Mouse (Mus musculus) layer of hippocampus, postnatal 25 days (tissue): Measurements from ENCODE around the gene Scn8a. TPM values are rescaled to one million over a fixed set of nuclear protein-coding genes. Genes with fewer than 3 reads are reported as not detected.
"Not testable (repeated sequence)": the region's sequence is repeated elsewhere in the genome, so short reads cannot be mapped to it uniquely, and the experiment has no call there.

Experiments used
- DNase-seq, 2 experiments: peaks; one replicate each; pipeline ENCODE4 v3.0.0; 2022; ENCODE audit warnings: mixed read lengths in 2 of 2, low spot score in 1 of 2; ENCODE audit errors: extremely low spot score in 1 of 2
- total RNA-seq, 2 experiments: library from RNA; stranded (reverse); gene quantifications; 2 replicates each; pipeline ENCODE4 v1.2.3; 2021

Gene Scn8a
- total RNA-seq, result 100 to 1,000 TPM; 202 to 260 TPM

DNA sequence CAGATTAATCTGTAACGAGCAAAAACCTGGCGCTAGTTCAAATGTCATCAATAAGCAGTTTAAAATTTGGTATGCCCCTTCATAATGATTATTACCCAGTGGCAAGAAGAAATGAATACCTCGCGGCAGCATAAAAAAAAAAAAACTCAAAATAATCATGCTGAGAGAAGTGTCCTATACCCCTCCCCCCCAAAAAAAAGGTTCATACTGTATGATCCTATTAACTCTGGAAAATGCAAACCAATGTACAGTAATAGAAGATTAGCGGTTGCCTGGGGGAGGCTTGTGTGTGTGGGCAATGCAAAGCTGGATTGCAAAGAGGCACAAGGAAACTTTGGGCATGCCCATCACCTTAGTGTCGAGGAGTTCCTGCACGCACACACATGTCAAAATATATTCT is at the start of gene Scn8a:
TSS of gene Scn8a (plus strand) at position 301 of the 400 bp plus-strand sequence.
- DNase-seq, result no peak

DNA sequence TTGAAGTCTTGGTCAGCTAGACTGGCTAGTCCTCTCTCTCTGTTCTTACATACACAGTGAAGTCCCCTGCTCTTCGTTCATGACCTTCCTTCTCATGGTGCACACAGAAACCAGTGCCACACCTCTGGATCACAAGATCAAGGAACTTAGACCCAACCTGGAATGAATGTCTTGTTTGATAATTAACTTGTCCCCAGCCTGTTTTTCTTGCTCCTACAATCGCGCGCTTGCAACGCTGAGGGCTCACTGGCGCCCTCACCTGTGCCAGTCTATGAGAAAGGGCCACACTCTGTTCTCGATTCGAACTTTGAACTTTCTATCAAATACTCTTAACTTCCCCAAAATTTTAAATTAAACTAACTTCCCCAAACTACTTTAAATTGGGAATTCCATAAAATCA is 47.8 kb upstream of the Scn8a start:
- no peak for DNase-seq

GRCm38 (mm10) chr15:100822370-100822769 is 47.3 kb upstream of the Scn8a start:
- DNase-seq, result not testable (repeated sequence)

GRCm38 (mm10) chr15:100825249-100825856 is 44.3 kb upstream of the Scn8a start:
- peak; percentile 34 to 40 for DNase-seq

- DNase-seq, result no peak
These were observed 43.6 kb upstream of the Scn8a start for GRCm38 (mm10) chr15:100826076-100826475.

DNA sequence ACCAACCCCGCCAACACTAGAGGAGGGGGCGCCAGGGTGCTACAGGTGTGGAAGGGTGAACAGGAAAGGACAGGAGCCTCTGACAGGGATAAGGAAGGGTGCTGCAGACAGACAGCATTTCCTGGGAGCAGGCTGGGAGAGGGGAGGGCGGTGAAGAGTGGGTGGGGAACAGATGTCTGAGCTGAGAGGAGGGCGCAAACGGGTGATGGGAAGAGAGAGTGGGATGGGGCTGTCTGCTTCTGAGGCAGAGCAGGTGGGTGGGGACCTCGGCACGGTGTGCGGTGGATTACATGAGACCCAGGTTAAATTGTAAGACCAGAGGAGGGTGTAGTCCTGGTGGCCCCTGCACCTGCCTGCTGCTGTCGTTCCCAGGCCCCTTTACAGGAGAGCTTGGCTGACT is 39.9 kb upstream of the Scn8a start:
- peak in 1 of 2 experiments; percentile 50 for DNase-seq

DNA sequence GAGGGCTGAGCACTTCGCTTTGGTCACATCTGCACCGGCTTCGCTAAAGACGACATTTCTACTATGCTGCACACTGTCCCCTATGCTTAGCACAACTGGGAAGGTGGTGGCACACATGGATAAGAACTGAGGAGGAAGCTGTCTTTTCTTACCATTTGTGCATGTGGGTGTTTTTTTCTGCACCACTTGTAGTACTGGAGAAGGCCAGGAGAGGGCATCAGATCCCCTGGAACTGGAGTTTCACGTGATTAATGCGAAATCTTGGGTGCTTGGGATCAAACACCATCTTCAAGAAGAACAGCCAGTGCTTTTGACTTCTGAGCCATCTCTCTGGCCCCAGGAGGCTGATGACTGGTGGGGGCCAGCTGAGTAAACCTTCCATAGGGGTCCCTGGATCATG is 39.0 kb upstream of the Scn8a start:
- DNase-seq, result peak in 1 of 2 experiments; percentile 54

GRCm38 (mm10) chr15:100832144-100832543 is 37.5 kb upstream of the Scn8a start:
- DNase-seq, result peak in 1 of 2 experiments; percentile 49

DNA sequence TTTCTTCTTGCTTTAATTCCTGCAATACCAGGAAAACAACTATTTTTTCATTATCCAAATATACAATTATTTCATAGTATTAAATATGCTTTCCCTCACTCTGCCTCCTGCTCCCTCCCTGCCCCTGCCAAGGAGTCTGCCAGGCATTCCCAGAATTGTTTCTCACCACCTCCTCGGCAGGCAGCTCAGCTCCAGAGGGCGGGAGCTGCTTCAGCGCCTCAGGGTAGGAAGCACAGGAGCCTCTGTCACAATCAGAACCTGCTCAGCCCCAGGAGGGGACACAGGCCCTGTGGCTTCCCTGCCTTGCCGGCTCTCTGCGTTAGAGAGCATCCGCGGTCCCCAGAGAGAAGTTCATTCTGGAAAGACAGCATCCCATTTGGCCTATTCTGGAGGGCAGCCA is 36.9 kb upstream of the Scn8a start:
- no peak for DNase-seq

GRCm38 (mm10) chr15:100836729-100837128 is 32.9 kb upstream of the Scn8a start:
- no peak for DNase-seq

DNA sequence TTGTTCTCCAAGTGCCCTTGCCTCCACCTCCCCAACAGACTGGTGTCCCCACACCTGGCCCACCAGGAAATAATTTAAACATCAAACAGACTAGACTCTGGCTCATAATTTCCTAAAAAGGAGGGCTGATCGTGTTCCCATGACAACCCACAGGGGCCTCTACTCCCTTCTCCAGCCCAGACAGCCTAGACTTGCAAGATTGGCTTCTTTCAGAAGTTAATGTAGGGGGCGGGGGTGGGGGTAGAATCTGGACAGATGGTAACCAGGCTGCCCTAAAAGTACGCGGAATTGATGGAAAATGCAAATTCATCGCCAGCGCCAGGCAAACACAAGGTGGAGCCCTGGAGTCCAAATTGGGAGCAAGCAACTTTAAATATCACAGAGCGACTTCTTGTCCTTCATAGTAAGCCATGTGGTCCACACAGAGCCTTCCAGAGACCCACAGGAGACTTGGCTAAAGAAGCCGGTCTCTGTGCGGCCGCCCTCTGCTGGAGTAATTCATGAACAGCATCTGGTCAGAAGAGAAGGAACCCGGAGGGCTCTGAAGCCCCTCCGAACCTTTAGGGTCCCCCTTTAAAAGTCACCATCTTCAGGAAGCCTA is 31.0 kb upstream of the Scn8a start:
- peak in 1 of 2 experiments; percentile 56 for DNase-seq

- no peak for DNase-seq
These were observed 25.3 kb upstream of the Scn8a start for GRCm38 (mm10) chr15:100844336-100844735.

- no peak for DNase-seq
These were observed 24.4 kb upstream of the Scn8a start for GRCm38 (mm10) chr15:100845049-100845879.

- DNase-seq, result no peak
These were observed 22.5 kb upstream of the Scn8a start for GRCm38 (mm10) chr15:100847193-100847592.

DNA sequence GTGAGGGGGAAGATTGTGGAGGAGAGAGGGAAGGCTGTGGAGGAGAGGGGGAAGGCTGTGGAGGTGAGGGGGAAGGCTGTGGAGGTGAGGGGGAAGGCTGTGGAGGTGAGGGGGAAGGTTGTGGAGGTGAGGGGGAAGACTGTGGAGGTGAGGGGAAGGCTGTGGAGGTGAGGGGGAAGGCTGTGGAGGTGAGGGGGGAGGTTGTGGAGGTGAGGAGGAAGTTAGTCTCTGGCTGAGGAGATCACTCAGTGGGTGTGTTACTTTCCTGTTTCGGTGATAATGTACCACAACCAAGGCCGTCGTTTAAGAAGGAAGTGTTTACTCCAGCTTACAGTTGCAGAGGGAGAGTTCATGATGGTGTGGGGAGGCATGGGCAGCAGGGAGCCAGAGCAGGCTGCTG is 12.1 kb upstream of the Scn8a start:
- no peak for DNase-seq

DNA sequence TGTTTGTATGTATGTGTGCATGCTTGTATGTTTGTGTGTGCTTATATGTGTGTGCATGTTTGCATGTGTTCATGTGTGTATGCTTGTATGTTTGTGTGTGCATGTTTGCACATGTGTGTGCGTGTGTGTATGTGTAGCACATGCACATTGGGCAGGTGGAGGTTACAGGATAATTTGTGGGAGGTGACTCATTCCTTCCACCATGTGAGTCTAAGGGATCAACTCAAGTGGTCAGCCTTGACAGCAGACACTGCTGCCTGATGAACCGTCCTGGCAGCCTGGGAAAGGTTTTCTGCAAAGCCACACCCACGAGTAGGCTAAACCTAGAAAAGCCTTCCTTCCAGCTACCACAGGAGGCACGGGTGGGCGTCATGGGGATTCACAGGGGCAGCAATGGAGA is 8.8 kb upstream of the Scn8a start:
- no peak for DNase-seq

- no peak for DNase-seq
These were observed 4.1 kb upstream of the Scn8a start for GRCm38 (mm10) chr15:100865556-100865955.

DNA sequence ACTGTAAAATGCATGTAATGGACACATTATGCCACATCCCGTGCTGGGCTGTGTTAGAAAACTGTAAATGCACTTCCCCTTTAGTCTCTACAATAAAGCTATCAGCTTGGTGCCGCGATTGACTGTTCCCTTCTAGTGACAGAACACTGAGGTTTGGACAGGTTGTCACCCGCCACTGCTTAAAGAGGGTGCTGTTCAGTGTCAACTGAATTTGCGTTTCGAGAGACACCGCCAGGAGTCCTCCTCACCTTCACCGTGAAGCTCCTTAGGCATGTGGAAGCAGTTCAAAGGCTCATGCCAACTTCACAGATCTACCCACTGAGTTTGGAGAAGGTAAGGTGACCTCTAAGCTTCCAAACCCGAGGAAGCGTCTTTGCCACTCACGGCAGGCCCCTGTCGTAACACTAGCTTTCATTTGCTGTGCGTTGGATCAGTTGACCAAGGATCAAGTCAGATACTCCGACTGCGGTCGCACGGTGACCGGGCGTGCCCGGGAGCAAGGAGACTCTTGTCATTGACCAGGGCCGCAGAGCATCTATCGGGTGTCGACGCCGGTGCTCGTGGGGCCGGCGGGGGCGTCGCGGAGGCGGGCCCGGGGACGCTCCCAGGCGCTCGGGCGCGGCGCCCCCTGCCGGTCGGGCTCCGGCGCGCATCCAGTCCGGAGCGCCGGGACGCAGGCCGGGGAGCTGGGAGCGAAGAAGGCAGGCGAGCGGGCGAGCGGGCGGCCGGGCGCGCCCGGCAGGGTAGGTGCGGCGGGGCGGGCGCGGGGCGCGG is 530 bp downstream of the Scn8a start:
- DNase-seq, result peak; percentile 74 to 75

DNA sequence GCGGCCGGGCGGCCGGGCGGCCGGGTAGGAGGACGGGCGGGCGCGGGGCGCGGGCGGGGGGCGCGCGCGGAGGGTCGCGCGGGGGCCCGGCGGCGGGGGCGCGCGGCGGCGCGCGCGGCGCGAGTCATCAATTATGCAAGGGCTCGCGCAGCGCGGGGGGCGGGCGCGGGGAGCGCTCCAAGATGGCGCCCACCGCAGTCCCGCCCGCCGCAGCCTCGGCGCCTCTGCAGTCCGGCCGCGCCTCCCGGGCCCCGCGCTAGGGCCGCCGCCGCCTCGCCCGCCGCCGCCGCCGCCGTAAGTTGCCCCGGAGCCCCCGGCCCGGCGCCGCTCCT is 1.1 kb downstream of the Scn8a start:
- DNase-seq, result peak in 1 of 2 experiments; percentile 61

- DNase-seq, result peak in 1 of 2 experiments; percentile 59
These were observed 1.7 kb downstream of the Scn8a start for GRCm38 (mm10) chr15:100871107-100872011.
